Mouse (Mus musculus): Measurements from ENCODE around the gene Dop1b.

- TF ChIP-seq EP300 (IDR thresholded peaks at IDR 0.05; ENCODE audit: insufficient read depth, low read depth, low read length) (no peak), CTCF (IDR thresholded peaks at IDR 0.05; ENCODE audit: low read depth, low read length) (no peak), POLR2A (IDR thresholded peaks at IDR 0.05; ENCODE audit: insufficient read depth, low read length) (no peak)
These were observed 108.3 kb downstream of the Dop1b start for GRCm38 (mm10) chr16:93820040-93820439.

Measured in ES-Bruce4 (cell line).